Mouse (Mus musculus) liver, embryonic 11.5 days (tissue): Measurements from ENCODE around the gene Numb. TPM values are rescaled to one million over a fixed set of nuclear protein-coding genes. Genes with fewer than 3 reads are reported as not detected.

ENCODE experiments used
- ATAC-seq: fragments of 200-750 bp; cut with Nextera tagmentation; replicated peaks from 2 replicates; pipeline ENCODE4 v1.8.0; 2017; ENCODE audit warnings: moderate number of reproducible peaks, mild to moderate bottlenecking, moderate TSS enrichment, moderate library complexity; ENCODE audit not compliant: low FRiP score
- DNase-seq: peaks from one replicate; pipeline ENCODE4 v3.0.0-alpha.2; 2017; ENCODE audit warnings: low spot score
- H3K27ac ChIP-seq: fragments of 300-500 bp; sonication (generic); 2 replicates; pipeline ENCODE4 v1.5.1; 2014; ENCODE audit warnings: mild to moderate bottlenecking, low read depth, low read length, control low read depth
- H3K27me3 ChIP-seq: fragments of 300-500 bp; sonication (generic); replicated peaks from 2 replicates; pipeline ENCODE4 v1.6.1; 2014; ENCODE audit warnings: low read length, mixed read lengths; ENCODE audit not compliant: control insufficient read depth, insufficient read depth
- H3K36me3 ChIP-seq: fragments of 300-500 bp; sonication (generic); 2 replicates; pipeline ENCODE4 v1.6.1; 2014; ENCODE audit warnings: mild to moderate bottlenecking, low read length, moderate library complexity, mixed read lengths; ENCODE audit not compliant: control insufficient read depth, insufficient read depth
- H3K4me1 ChIP-seq: fragments of 300-500 bp; sonication (generic); replicated peaks from 2 replicates; pipeline ENCODE4 v1.6.1; 2014; ENCODE audit warnings: low read length, mixed read lengths; ENCODE audit not compliant: control insufficient read depth, insufficient read depth
- H3K4me2 ChIP-seq: fragments of 300-500 bp; sonication (generic); 2 replicates; pipeline ENCODE4 v1.6.1; 2014; ENCODE audit warnings: mild to moderate bottlenecking, control low read depth, moderate library complexity
- H3K4me3 ChIP-seq: fragments of 300-500 bp; sonication (generic); 2 replicates; pipeline ENCODE4 v1.5.1; 2014; ENCODE audit warnings: low read depth, low read length, control low read depth
- H3K9ac ChIP-seq: fragments of 300-500 bp; sonication (generic); 2 replicates; pipeline ENCODE4 v1.6.1; 2014; ENCODE audit warnings: low read depth, low read length, control low read depth
- H3K9me3 ChIP-seq: fragments of 300-500 bp; sonication (generic); 2 replicates; pipeline ENCODE4 v1.6.1; 2016; ENCODE audit warnings: low read length, inconsistent platforms, mixed read lengths; ENCODE audit not compliant: control insufficient read depth
- WGBS: fragments of 180-500 bp; shearing (Covaris S2); extraction: QIAGEN DNeasy Blood & Tissue Kit; methylation state at CpG from one replicate; pipeline ENCODE4 v1.1.7; 2014; 5-methylcytosine and 5-hydroxymethylcytosine counted together
- polyA plus RNA-seq: library from polyadenylated mRNA; unstranded; fragments of >200 nt; fragmentation: Nextera tagmentation; extraction: Ambion mirVana; gene quantifications from 2 replicates; pipeline ENCODE4 v1.2.1, GENCODE M21; 2014

The Numb gene
- polyA plus RNA-seq, 1 experiment from 2014 or later: 25.2 TPM

DNA sequence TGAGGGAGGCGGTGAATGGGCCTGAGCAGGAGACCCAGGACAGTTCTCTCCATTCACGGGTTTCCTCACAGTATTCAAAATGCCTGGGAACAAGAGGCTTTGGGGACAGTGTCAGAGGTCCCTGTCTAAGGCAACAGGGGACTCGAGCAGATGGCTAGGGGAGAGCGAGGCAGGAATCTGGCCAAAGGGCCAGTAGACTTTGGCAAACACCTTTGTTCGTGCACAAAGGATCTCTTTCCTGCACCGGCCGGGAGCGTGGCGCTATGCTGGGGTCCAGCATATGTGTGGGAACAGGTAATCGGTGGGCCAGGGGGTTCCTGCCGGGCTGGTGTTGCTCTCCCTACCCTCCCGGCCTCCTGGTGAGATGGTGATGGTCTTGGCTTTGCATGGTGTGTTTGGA lies 146.1 kb downstream of the Numb start:
- no peak for ATAC-seq
- no peak for DNase-seq
- H3K4me3 ChIP-seq: no peak overlapping the region
- H3K4me1 ChIP-seq: no peaks in the 10 kb centered on the region; the same call in 1 of the 2 replicates
- H3K27ac ChIP-seq: no peak overlapping the region
- no peak overlapping the region for H3K9ac ChIP-seq
- 72% methylated on average over 12 of the region's 12 CpGs for WGBS
- no peak overlapping the region for H3K4me2 ChIP-seq
- H3K36me3 ChIP-seq: no peaks in the 10 kb centered on the region
- H3K27me3 ChIP-seq: peaks cover 5% of the 10 kb centered on the region
- no peaks in the 10 kb centered on the region for H3K9me3 ChIP-seq

DNA sequence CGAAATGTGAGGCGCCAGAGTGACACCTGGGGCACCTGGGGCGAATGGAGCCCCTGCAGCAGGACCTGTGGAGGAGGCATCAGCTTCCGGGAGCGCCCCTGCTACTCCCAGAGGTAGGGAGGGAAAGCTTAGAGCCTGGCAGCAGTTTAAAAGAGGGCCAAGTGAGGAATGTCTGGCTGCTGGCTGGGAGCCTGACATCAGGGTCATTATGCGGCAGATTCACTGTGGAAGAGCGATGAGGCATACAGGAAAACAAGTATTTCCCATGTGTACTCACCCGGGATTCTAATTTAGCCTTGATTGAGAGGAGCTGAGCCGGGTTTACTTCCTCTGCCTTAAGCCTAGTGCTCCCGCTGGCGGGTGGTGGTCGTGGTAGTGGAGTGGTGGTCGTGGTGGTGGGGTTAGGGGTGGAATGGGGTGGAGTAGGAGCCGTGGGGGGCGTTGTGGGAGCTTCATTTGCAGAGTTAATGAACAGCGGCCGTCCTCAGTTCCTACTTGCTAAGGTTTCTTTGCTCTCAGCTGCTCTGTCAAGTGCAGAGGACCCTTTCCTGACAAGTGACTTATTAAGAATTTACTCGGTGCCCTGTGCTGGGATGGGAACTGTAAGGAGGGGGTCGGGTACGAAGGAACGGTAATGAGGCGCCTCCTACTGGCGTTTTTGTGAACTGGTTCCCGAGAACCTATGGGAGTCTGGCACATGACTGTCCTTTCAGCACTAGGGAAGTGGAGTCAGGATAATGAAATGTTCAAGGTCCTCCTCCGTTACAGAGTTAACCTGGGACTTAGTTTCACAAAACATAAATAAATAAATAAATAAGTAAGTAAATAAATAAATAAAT lies 151.1 kb downstream of the Numb start:
- no peaks in the 10 kb centered on the region; the same call in 1 of the 2 replicates for H3K4me1 ChIP-seq
- no peaks in the 10 kb centered on the region for H3K36me3 ChIP-seq
- peak overlapping the region; percentile 49 for H3K4me2 ChIP-seq
- peak; percentile 62 for DNase-seq
- no peak overlapping the region for H3K9ac ChIP-seq
- H3K27me3 ChIP-seq: peaks cover 10% of the 10 kb centered on the region
- no peak overlapping the region for H3K27ac ChIP-seq
- peak; percentile 56; the same call in 1 of the 2 replicates for ATAC-seq
- no peak overlapping the region for H3K4me3 ChIP-seq
- no peaks in the 10 kb centered on the region for H3K9me3 ChIP-seq
- WGBS: 5% methylated on average over 25 of the region's 25 CpGs

- WGBS: 68% methylated on average over 14 of the region's 14 CpGs
- DNase-seq: no peak
Measured at GRCm38 (mm10) chr12:83768235-83768899, 153.4 kb downstream of the Numb start.

GRCm38 (mm10) chr12:83767833-83768232 lies 153.9 kb downstream of the Numb start:
- no peak for ATAC-seq
- no peak overlapping the region for H3K4me2 ChIP-seq
- no peak overlapping the region for H3K9ac ChIP-seq
- H3K4me3 ChIP-seq: no peak overlapping the region
- no peak for DNase-seq
- no peaks in the 10 kb centered on the region for H3K36me3 ChIP-seq
- 72% methylated on average over 9 of the region's 9 CpGs for WGBS
- peaks cover 32% of the 10 kb centered on the region for H3K27me3 ChIP-seq
- H3K27ac ChIP-seq: no peak overlapping the region
- H3K4me1 ChIP-seq: peaks cover 11% of the 10 kb centered on the region
- H3K9me3 ChIP-seq: no peaks in the 10 kb centered on the region

More at GRCm38 (mm10) chr12:83768235-83768899, 153.4 kb downstream of the Numb start:
- ATAC-seq: no peak
- H3K27me3 ChIP-seq: peaks cover 27% of the 10 kb centered on the region
- H3K4me2 ChIP-seq: no peak overlapping the region
- no peak overlapping the region for H3K9ac ChIP-seq
- no peaks in the 10 kb centered on the region for H3K36me3 ChIP-seq
- no peaks in the 10 kb centered on the region for H3K9me3 ChIP-seq
- H3K4me1 ChIP-seq: peaks cover 7% of the 10 kb centered on the region
- no peak overlapping the region for H3K27ac ChIP-seq
- no peak overlapping the region for H3K4me3 ChIP-seq

GRCm38 (mm10) chr12:83765965-83766603 lies 155.7 kb downstream of the Numb start:
- peaks cover 15% of the 10 kb centered on the region for H3K4me1 ChIP-seq
- ATAC-seq (no peak), DNase-seq (no peak)
- no peak overlapping the region for H3K27ac ChIP-seq
- H3K4me2 ChIP-seq: no peak overlapping the region
- H3K4me3 ChIP-seq: no peak overlapping the region
- 64% methylated on average over 13 of the region's 13 CpGs for WGBS
- no peaks in the 10 kb centered on the region for H3K9me3 ChIP-seq
- no peaks in the 10 kb centered on the region for H3K36me3 ChIP-seq
- peaks cover 35% of the 10 kb centered on the region for H3K27me3 ChIP-seq
- H3K9ac ChIP-seq: no peak overlapping the region

GRCm38 (mm10) chr12:83764519-83764918 lies 157.2 kb downstream of the Numb start:
- H3K27ac ChIP-seq: no peak overlapping the region
- H3K36me3 ChIP-seq: no peaks in the 10 kb centered on the region
- WGBS: 72% methylated on average over 10 of the region's 10 CpGs
- no peak overlapping the region for H3K9ac ChIP-seq
- H3K9me3 ChIP-seq: no peaks in the 10 kb centered on the region
- H3K27me3 ChIP-seq: peaks cover 35% of the 10 kb centered on the region
- DNase-seq: no peak
- H3K4me1 ChIP-seq: peaks cover 15% of the 10 kb centered on the region
- peak overlapping the region; percentile 66 for H3K4me2 ChIP-seq
- ATAC-seq: no peak
- no peak overlapping the region for H3K4me3 ChIP-seq

DNA sequence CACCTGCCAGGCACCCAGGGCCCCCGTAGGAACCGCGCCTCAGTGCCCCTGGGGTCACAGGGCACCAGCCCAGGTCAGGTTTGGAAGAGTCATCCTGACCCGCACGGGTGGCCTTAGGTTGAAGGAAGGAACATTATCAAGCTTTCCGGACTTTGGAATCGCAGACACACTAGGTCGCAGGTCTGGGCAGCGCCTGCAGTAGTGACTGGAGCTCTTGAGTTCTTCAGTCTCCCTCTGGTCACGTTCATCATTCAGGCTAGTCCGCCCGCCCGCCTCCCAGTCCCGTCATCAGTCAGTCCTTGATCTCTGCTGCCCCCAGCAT lies 157.7 kb downstream of the Numb start:
- DNase-seq: no peak
- peak overlapping the region; percentile 66 for H3K4me2 ChIP-seq
- 11% methylated on average over 14 of the region's 14 CpGs for WGBS
- no peak overlapping the region for H3K9ac ChIP-seq
- H3K4me1 ChIP-seq: peaks cover 15% of the 10 kb centered on the region
- ATAC-seq: no peak
- H3K4me3 ChIP-seq: peak overlapping the region; percentile 40
- no peaks in the 10 kb centered on the region for H3K9me3 ChIP-seq
- H3K27ac ChIP-seq: no peak overlapping the region
- H3K27me3 ChIP-seq: peaks cover 35% of the 10 kb centered on the region
- no peaks in the 10 kb centered on the region for H3K36me3 ChIP-seq

GRCm38 (mm10) chr12:83763311-83764043 lies 158.3 kb downstream of the Numb start, which contains the start of gene Papln:
Gene Papln, plus strand, starts transcription at chr12:83763634.
- Histone ChIP-seq H3K36me3 (no peaks in the 10 kb centered on the region), H3K4me2 (peak within 1 kb of the TSS; percentile 66), H3K9me3 (no peaks in the 10 kb centered on the region), H3K9ac (peak within 1 kb of the TSS; percentile 36; the same call in 1 of the 2 replicates), H3K27ac (no peak within 1 kb of the TSS), H3K4me1 (peaks cover 15% of the 10 kb centered on the region), H3K4me3 (peak within 1 kb of the TSS; percentile 40), H3K27me3 (peaks cover 35% of the 10 kb centered on the region)
- WGBS: 10% methylated on average over 31 of the region's 31 CpGs
- ATAC-seq (no peak), DNase-seq (no peak)
